Mouse (Mus musculus) lung, postnatal 0 days (tissue): ENCODE results near the gene Pde6d. TPM values are rescaled to one million over a fixed set of nuclear protein-coding genes. Genes with fewer than 3 reads are reported as not detected.

ENCODE experiments used
- ATAC-seq: fragments of 200-750 bp; cut with Nextera tagmentation; 2 replicates; pipeline ENCODE4 v1.8.0; 2017; ENCODE audit warnings: moderate library complexity
- DNase-seq: peaks from one replicate; pipeline ENCODE4 v3.0.0-alpha.2; 2016; ENCODE audit warnings: low spot score
- H3K27ac ChIP-seq: fragments of 300-500 bp; sonication (generic); 2 replicates; pipeline ENCODE4 v1.5.1; 2014; ENCODE audit warnings: antibody characterized with exemption, mild to moderate bottlenecking, low read length, mixed read lengths
- H3K27me3 ChIP-seq: fragments of 300-500 bp; sonication (generic); replicated peaks from 2 replicates; pipeline ENCODE4 v1.6.1; 2014; ENCODE audit warnings: low read length, mixed read lengths; ENCODE audit not compliant: insufficient read depth
- H3K36me3 ChIP-seq: fragments of 300-500 bp; sonication (generic); 2 replicates; pipeline ENCODE4 v1.6.1; 2014; ENCODE audit warnings: low read length, mixed read lengths; ENCODE audit not compliant: insufficient read depth
- H3K4me1 ChIP-seq: fragments of 300-500 bp; sonication (generic); 2 replicates; pipeline ENCODE4 v1.6.1; 2014; ENCODE audit warnings: antibody characterized with exemption, low read depth, low read length, mixed read lengths; ENCODE audit not compliant: insufficient read depth
- H3K4me2 ChIP-seq: fragments of 300-500 bp; sonication (generic); replicated peaks from 2 replicates; pipeline ENCODE4 v1.6.1; 2014; ENCODE audit warnings: low read depth, mild to moderate bottlenecking, low read length, moderate library complexity, mixed read lengths
- H3K4me3 ChIP-seq: fragments of 300-500 bp; sonication (generic); 2 replicates; pipeline ENCODE4 v1.5.1; 2014; ENCODE audit warnings: low read depth, low read length
- H3K9ac ChIP-seq: fragments of 300-500 bp; sonication (generic); replicated peaks from 2 replicates; pipeline ENCODE4 v1.6.1; 2014; ENCODE audit warnings: low read depth, mild to moderate bottlenecking
- H3K9me3 ChIP-seq: fragments of 300-500 bp; sonication (generic); 2 replicates; pipeline ENCODE4 v1.6.1; 2016; ENCODE audit warnings: low read length, mixed read lengths
- CTCF ChIP-seq: IDR thresholded peaks from 2 replicates; pipeline ENCODE4 v1.5.1; 2016; ENCODE audit warnings: antibody characterized with exemption, mild to moderate bottlenecking
- EP300 ChIP-seq: IDR thresholded peaks from 2 replicates; pipeline ENCODE4 v1.6.1; 2016; ENCODE audit warnings: antibody characterized with exemption, mild to moderate bottlenecking, control low read depth
- WGBS: fragments of 180-500 bp; shearing (Covaris S2); extraction: QIAGEN DNeasy Blood & Tissue Kit; methylation state at CpG from one replicate; pipeline ENCODE4 v1.1.7; 2014; 5-methylcytosine and 5-hydroxymethylcytosine counted together
- polyA plus RNA-seq: library from polyadenylated mRNA; unstranded; fragments of >200 nt; fragmentation: Nextera tagmentation; extraction: Ambion mirVana; gene quantifications from 2 replicates; pipeline ENCODE4 v1.2.1, GENCODE M21; 2015

Pde6d gene
- polyA plus RNA-seq, 1 experiment from 2014 or later = 43.4 TPM

GRCm38 (mm10) chr1:86529590-86529989 lies 52.8 kb downstream of the Pde6d start:
- 17% methylated on average over 4 of the region's 4 CpGs for WGBS
- Histone ChIP-seq H3K27ac (no peak overlapping the region), H3K27me3 (no peaks in the 10 kb centered on the region), H3K9me3 (no peaks in the 10 kb centered on the region), H3K9ac (no peak overlapping the region), H3K4me2 (peak overlapping the region; percentile 83), H3K4me3 (no peak overlapping the region), H3K4me1 (peaks cover 5% of the 10 kb centered on the region), H3K36me3 (peaks cover 5% of the 10 kb centered on the region; the same call in 1 of the 2 replicates)
- DNase-seq (no peak), ATAC-seq (no peak)
- TF ChIP-seq EP300 (no peak), CTCF (no peak)

- 0% methylated on average over 15 of the region's 15 CpGs for WGBS
- Histone ChIP-seq H3K27ac (peak overlapping the region; percentile 94), H3K27me3 (no peaks in the 10 kb centered on the region), H3K4me2 (peak overlapping the region; percentile 83), H3K36me3 (peaks cover 5% of the 10 kb centered on the region; the same call in 1 of the 2 replicates), H3K9ac (peak overlapping the region; percentile 99), H3K9me3 (no peaks in the 10 kb centered on the region), H3K4me3 (peak overlapping the region; percentile 97), H3K4me1 (peaks cover 7% of the 10 kb centered on the region)
- DNase-seq = peak; percentile 89
- TF ChIP-seq EP300 = no peak
- peak; percentile 50 for TF ChIP-seq CTCF
- 0 out of 2 replicates have a peak, but pooled peaks have one; percentile 0 for ATAC-seq
Observed at GRCm38 (mm10) chr1:86528571-86529180, 53.8 kb downstream of the Pde6d start.

- 1% methylated on average over 82 of the region's 89 CpGs for WGBS
- Histone ChIP-seq H3K27ac (peak overlapping the region; percentile 94), H3K9ac (peak overlapping the region; percentile 99), H3K4me3 (peak overlapping the region; percentile 97), H3K27me3 (no peaks in the 10 kb centered on the region), H3K4me2 (peak overlapping the region; percentile 83), H3K36me3 (peaks cover 5% of the 10 kb centered on the region; the same call in 1 of the 2 replicates), H3K9me3 (no peaks in the 10 kb centered on the region), H3K4me1 (peaks cover 7% of the 10 kb centered on the region)
- DNase-seq (peak; percentile 95), ATAC-seq (peak; percentile 25)
- TF ChIP-seq CTCF = peak; percentile 89
- no peak for TF ChIP-seq EP300
Observed at GRCm38 (mm10) chr1:86527599-86528486, 54.6 kb downstream of the Pde6d start.

GRCm38 (mm10) chr1:86526789-86527598 lies 55.4 kb downstream of the Pde6d start:
- H3K27ac ChIP-seq = peak overlapping the region; percentile 94
- H3K36me3 ChIP-seq = peaks cover 5% of the 10 kb centered on the region; the same call in 1 of the 2 replicates
- H3K4me1 ChIP-seq = peaks cover 7% of the 10 kb centered on the region
- no peak for ATAC-seq
- H3K9ac ChIP-seq = peak overlapping the region; percentile 99
- no peaks in the 10 kb centered on the region for H3K9me3 ChIP-seq
- WGBS = under 1% methylated on average over 109 of the region's 111 CpGs
- H3K4me3 ChIP-seq = peak overlapping the region; percentile 97
- H3K27me3 ChIP-seq = no peaks in the 10 kb centered on the region
- DNase-seq = no peak
- TF ChIP-seq CTCF = no peak
- no peak for TF ChIP-seq EP300
- peak overlapping the region; percentile 83 for H3K4me2 ChIP-seq

GRCm38 (mm10) chr1:86526116-86526788 lies 56.2 kb downstream of the Pde6d start, which contains the start of gene Ptma:
Ptma (plus strand) TSS chr1:86526726.
- Histone ChIP-seq H3K9me3 (no peaks in the 10 kb centered on the region), H3K36me3 (peaks cover 5% of the 10 kb centered on the region; the same call in 1 of the 2 replicates), H3K27ac (peak within 1 kb of the TSS; percentile 100), H3K4me1 (peaks cover 7% of the 10 kb centered on the region), H3K4me3 (peak within 1 kb of the TSS; percentile 97), H3K4me2 (peak within 1 kb of the TSS; percentile 83), H3K9ac (peak within 1 kb of the TSS; percentile 99), H3K27me3 (no peaks in the 10 kb centered on the region)
- under 1% methylated on average over 52 of the region's 63 CpGs for WGBS
- DNase-seq (peak; percentile 99), ATAC-seq (peak; percentile 86)
- TF ChIP-seq EP300 (no peak; the same call in 1 of the 2 replicates), CTCF (0 out of 2 replicates have a peak, but pooled peaks have one; percentile 4)
